Mouse (Mus musculus): Measurements from ENCODE around the gene Traf3ip3. TPM values are rescaled to one million over a fixed set of nuclear protein-coding genes. Genes with fewer than 3 reads are reported as not detected.

The Traf3ip3 gene
- polyA plus RNA-seq, 1 experiment: 0.82 TPM

GRCm38 (mm10) chr1:193188257-193188656, 13.2 kb downstream of the Traf3ip3 start:
- DNase-seq (ENCODE audit: low read depth): no peak
- TF ChIP-seq POLR2A (IDR thresholded peaks at IDR 0.05; ENCODE audit: borderline replicate concordance, extremely low read depth, insufficient read depth, insufficient read length, poor library complexity, severe bottlenecking) (no peak), CTCF (IDR thresholded peaks at IDR 0.05; ENCODE audit: borderline replicate concordance, extremely low read depth, insufficient read depth, insufficient read length) (no peak)

GRCm38 (mm10) chr1:193181104-193181503, 20.4 kb downstream of the Traf3ip3 start:
- TF ChIP-seq POLR2A (IDR thresholded peaks at IDR 0.05; ENCODE audit: borderline replicate concordance, extremely low read depth, insufficient read depth, insufficient read length, poor library complexity, severe bottlenecking): no peak
- TF ChIP-seq CTCF (IDR thresholded peaks at IDR 0.05; ENCODE audit: borderline replicate concordance, extremely low read depth, insufficient read depth, insufficient read length): no peak
- no peak for DNase-seq (ENCODE audit: low read depth)

- DNase-seq (ENCODE audit: low read depth): no peak
These were observed 27.3 kb downstream of the Traf3ip3 start for GRCm38 (mm10) chr1:193174143-193174733.

GRCm38 (mm10) chr1:193173810-193174129, 27.7 kb downstream of the Traf3ip3 start:
- no peak for DNase-seq (ENCODE audit: low read depth)
- no peak for TF ChIP-seq CTCF (IDR thresholded peaks at IDR 0.05; ENCODE audit: borderline replicate concordance, extremely low read depth, insufficient read depth, insufficient read length)
- no peak for TF ChIP-seq POLR2A (IDR thresholded peaks at IDR 0.05; ENCODE audit: borderline replicate concordance, extremely low read depth, insufficient read depth, insufficient read length, poor library complexity, severe bottlenecking)

More at GRCm38 (mm10) chr1:193174143-193174733, 27.3 kb downstream of the Traf3ip3 start:
- no peak for TF ChIP-seq POLR2A (IDR thresholded peaks at IDR 0.05; ENCODE audit: borderline replicate concordance, extremely low read depth, insufficient read depth, insufficient read length, poor library complexity, severe bottlenecking)
- TF ChIP-seq CTCF (IDR thresholded peaks at IDR 0.05; ENCODE audit: borderline replicate concordance, extremely low read depth, insufficient read depth, insufficient read length): no peak

- DNase-seq (ENCODE audit: low read depth): peak; percentile 100
- TF ChIP-seq POLR2A (IDR thresholded peaks at IDR 0.05; ENCODE audit: borderline replicate concordance, extremely low read depth, insufficient read depth, insufficient read length, poor library complexity, severe bottlenecking) (peak; percentile 82; the same call in 1 of the 2 replicates), CTCF (IDR thresholded peaks at IDR 0.05; ENCODE audit: borderline replicate concordance, extremely low read depth, insufficient read depth, insufficient read length) (no peak)
These were observed 28.3 kb downstream of the Traf3ip3 start for GRCm38 (mm10) chr1:193172991-193173809.

- peak; percentile 63 for DNase-seq (ENCODE audit: low read depth)
- no peak for TF ChIP-seq POLR2A (IDR thresholded peaks at IDR 0.05; ENCODE audit: borderline replicate concordance, extremely low read depth, insufficient read depth, insufficient read length, poor library complexity, severe bottlenecking)
- no peak for TF ChIP-seq CTCF (IDR thresholded peaks at IDR 0.05; ENCODE audit: borderline replicate concordance, extremely low read depth, insufficient read depth, insufficient read length)
These were observed 31.6 kb downstream of the Traf3ip3 start for GRCm38 (mm10) chr1:193169856-193170255.

- TF ChIP-seq POLR2A (IDR thresholded peaks at IDR 0.05; ENCODE audit: borderline replicate concordance, extremely low read depth, insufficient read depth, insufficient read length, poor library complexity, severe bottlenecking) (no peak), CTCF (IDR thresholded peaks at IDR 0.05; ENCODE audit: borderline replicate concordance, extremely low read depth, insufficient read depth, insufficient read length) (no peak)
- no peak for DNase-seq (ENCODE audit: low read depth)
These were observed 32.3 kb downstream of the Traf3ip3 start for GRCm38 (mm10) chr1:193169228-193169627.

GRCm38 (mm10) chr1:193167746-193168145, 33.8 kb downstream of the Traf3ip3 start, which contains the start of gene A130010J15Rik:
Gene A130010J15Rik (plus strand): TSS chr1:193168046.
- TF ChIP-seq CTCF (IDR thresholded peaks at IDR 0.05; ENCODE audit: borderline replicate concordance, extremely low read depth, insufficient read depth, insufficient read length) (no peak), POLR2A (IDR thresholded peaks at IDR 0.05; ENCODE audit: borderline replicate concordance, extremely low read depth, insufficient read depth, insufficient read length, poor library complexity, severe bottlenecking) (no peak)
- DNase-seq (ENCODE audit: low read depth): no peak

- TF ChIP-seq POLR2A (IDR thresholded peaks at IDR 0.05; ENCODE audit: borderline replicate concordance, extremely low read depth, insufficient read depth, insufficient read length, poor library complexity, severe bottlenecking) (no peak), CTCF (IDR thresholded peaks at IDR 0.05; ENCODE audit: borderline replicate concordance, extremely low read depth, insufficient read depth, insufficient read length) (no peak)
- peak; percentile 50 for DNase-seq (ENCODE audit: low read depth)
These were observed 41.0 kb downstream of the Traf3ip3 start for GRCm38 (mm10) chr1:193160317-193161032.

GRCm38 (mm10) chr1:193159613-193160012, 41.9 kb downstream of the Traf3ip3 start:
- DNase-seq (ENCODE audit: low read depth): no peak
- TF ChIP-seq POLR2A (IDR thresholded peaks at IDR 0.05; ENCODE audit: borderline replicate concordance, extremely low read depth, insufficient read depth, insufficient read length, poor library complexity, severe bottlenecking): no peak
- no peak for TF ChIP-seq CTCF (IDR thresholded peaks at IDR 0.05; ENCODE audit: borderline replicate concordance, extremely low read depth, insufficient read depth, insufficient read length)

- no peak for DNase-seq (ENCODE audit: low read depth)
- no peak for TF ChIP-seq POLR2A (IDR thresholded peaks at IDR 0.05; ENCODE audit: borderline replicate concordance, extremely low read depth, insufficient read depth, insufficient read length, poor library complexity, severe bottlenecking)
- TF ChIP-seq CTCF (IDR thresholded peaks at IDR 0.05; ENCODE audit: borderline replicate concordance, extremely low read depth, insufficient read depth, insufficient read length): no peak
These were observed 42.3 kb downstream of the Traf3ip3 start for GRCm38 (mm10) chr1:193159163-193159562.

Measured in brain, embryonic 14.5 days (tissue).